ENCODE assay signal across 9 mouse cellular contexts in the genomic region with DNA sequence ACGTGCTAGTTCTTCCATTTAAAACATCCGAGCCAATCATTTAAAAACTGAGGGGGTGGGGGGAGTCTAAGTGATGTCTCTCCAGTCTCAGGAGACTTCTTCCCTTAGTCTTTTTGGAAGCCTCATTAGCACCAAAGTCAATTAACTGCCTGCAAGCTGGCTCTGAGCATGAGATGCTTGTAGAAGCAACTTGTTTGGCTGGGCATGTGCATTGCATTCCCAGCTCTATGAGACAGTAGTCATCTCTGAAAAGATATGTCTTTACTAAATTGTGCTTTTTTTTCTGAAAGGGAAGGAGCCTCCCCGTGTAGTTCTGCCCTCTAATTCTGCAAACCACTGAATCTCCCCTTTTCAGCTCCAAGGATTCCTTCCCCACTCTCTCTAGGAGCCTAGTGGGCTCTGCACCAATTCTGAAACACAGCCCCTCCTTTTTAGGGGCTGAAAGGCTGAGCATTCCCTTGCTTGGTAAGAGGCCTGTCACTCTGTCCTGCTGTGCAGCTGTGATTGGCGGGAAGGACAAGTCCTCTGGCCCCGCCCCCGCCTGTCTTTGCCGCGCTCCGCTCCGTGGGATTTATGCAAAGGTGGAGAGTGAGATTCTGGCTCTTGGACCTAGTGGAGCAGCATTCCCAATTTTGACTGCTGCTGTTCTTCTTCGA. TPM values are rescaled to one million over a fixed set of nuclear protein-coding genes. Genes with fewer than 3 reads are reported as not detected.
DNase-seq lines count a peak whose midpoint lies in the region; TF ChIP-seq lines count a peak whose summit lies in the region.
"Had no signal": no experiment of that assay in that cellular context is flagged by ENCODE, and none has a peak within 500 bp of the region (broad histone marks: within the 10 kb centered on the region; RNA-seq: fewer than 3 reads in every experiment).

Glra3 (plus strand) TSS at position 591 of the 656 bp plus-strand sequence.

- no peaks in the 10 kb centered on the region for H3K27me3 ChIP-seq in cerebellum, adult 2 months (ENCODE audit: control insufficient read depth, insufficient read depth, low read length)

- H3K4me1 ChIP-seq in cerebellum, adult 2 months (ENCODE audit: control insufficient read depth, insufficient read depth, low read length), result peaks cover 2% of the 10 kb centered on the region; the same call in 1 of the 2 replicates

- intact Hi-C loops in left cerebral cortex, postnatal 4 days (cut with DNase I), result no loop called here

- WGBS in cerebellum, adult 2 months, result 3% methylated on average over 11 of the region's 11 CpGs

- no peak within 1 kb of the TSS for H3K27ac ChIP-seq in cerebellum, adult 2 months (ENCODE audit: insufficient read depth, low read length)

- TF ChIP-seq CTCF in cerebellum, adult 2 months (IDR thresholded peaks at IDR 0.05; ENCODE audit: borderline replicate concordance, insufficient read depth, low read depth, low read length), result no peak

- TF ChIP-seq POLR2A in cerebellum, adult 2 months (IDR thresholded peaks at IDR 0.05; ENCODE audit: borderline replicate concordance, insufficient read depth, low read length), result no peak

- peak in 1 of 2 experiments; percentile 3 for DNase-seq in cerebellum, adult 2 months
- DNase-seq in cerebellum, adult 11 months, result no peak
- DNase-seq in cerebellum, postnatal 14 days, result peak; percentile 60 to 69
- peak; percentile 54 to 61 for DNase-seq in frontal cortex, postnatal 36 days (ENCODE audit: low spot score in 2 of 2)
- DNase-seq in left cerebral cortex, postnatal 4 days, result peak; percentile 72
- DNase-seq in right cerebral cortex, adult 18-20 months, result peak; percentile 66
- no peak for DNase-seq in c-Kit-positive CD71-positive TER-119-positive erythroid progenitor cells, embryonic 14.5 days (ENCODE audit: low spot score)
- no peak for DNase-seq in ovary, adult 18-20 months (ENCODE audit: low spot score)

- peak within 1 kb of the TSS; percentile 20 for H3K4me3 ChIP-seq in cerebellum, adult 2 months (replicated peaks; ENCODE audit: insufficient read depth, low read depth, low read length)
- H3K4me3 ChIP-seq: erythroblast, embryonic 14.5 days had no signal

RNA-seq across cellular contexts. Expression of gene Glra3, which starts in this region (rescaled TPM):
- polyA plus RNA-seq in cerebellum, adult 2 months (2012; rRNA removed), result 1.0 and 1.2 TPM in 2 replicates
- 1 to 10 TPM; 4.0 to 6.2 TPM for total RNA-seq in left cerebral cortex, postnatal 4 days (2021)
- polyA plus RNA-seq: erythroblast, embryonic 14.5 days had no signal

Comparison
In these comparisons a context has a peak if more than half of its experiments do, and no peak if none do; other contexts are left out.
1. DNase-seq: peak in cerebellum, postnatal 14 days (2 of 2), frontal cortex, postnatal 36 days (2 of 2), left cerebral cortex, postnatal 4 days (single experiment) and right cerebral cortex, adult 18-20 months (single experiment); none in cerebellum, adult 11 months (single experiment), c-Kit-positive CD71-positive TER-119-positive erythroid progenitor cells, embryonic 14.5 days (single experiment) and ovary, adult 18-20 months (single experiment).